Mouse (Mus musculus): ENCODE results near the gene Fer.

The Fer gene

GRCm38 (mm10) chr17:63978794-63979571, 116.1 kb downstream of the Fer start:
- no peak for DNase-seq (ENCODE audit: low spot score)

DNA sequence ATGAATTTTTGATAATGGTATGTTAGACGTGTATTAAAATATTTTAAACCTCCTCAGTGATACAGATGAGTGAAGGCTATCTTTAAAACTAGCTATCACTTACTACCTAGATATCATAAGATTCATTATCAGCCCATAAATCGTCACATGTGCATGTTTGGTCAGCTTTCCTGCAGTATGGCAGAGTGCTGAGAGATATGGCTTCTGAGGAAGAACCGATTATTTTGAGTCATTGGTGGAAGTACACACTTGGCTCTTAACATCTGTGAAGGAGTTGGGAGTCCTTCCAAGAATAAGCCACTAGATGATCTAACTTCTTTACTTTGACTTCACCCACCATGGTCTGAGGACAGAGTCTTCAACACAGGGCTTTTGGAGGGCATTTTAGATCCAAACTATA, 117.3 kb downstream of the Fer start:
- no peak for DNase-seq (ENCODE audit: low spot score)

GRCm38 (mm10) chr17:63988710-63989109, 125.8 kb downstream of the Fer start:
- no peak for DNase-seq (ENCODE audit: low spot score)

DNA sequence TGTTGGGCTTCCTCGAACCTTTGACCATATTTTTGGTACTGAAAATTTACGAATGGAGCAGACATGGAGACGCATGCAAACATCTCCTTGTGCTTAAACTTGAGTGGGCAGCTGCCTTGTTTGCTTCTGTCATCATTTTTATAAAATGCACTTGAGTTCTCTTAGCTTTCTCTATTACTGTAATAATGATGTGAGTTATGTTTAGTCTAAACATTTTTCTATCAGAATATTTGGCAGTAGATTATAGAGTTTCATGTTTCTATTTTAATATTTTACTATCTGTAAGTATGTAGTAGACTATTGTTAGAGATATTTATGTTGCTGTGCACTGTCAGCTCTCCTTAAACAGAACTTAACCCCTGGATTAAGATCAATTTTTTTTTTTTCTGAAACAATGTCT, 128.3 kb downstream of the Fer start:
- DNase-seq (ENCODE audit: low spot score): no peak

GRCm38 (mm10) chr17:63995921-63996320, 133.1 kb downstream of the Fer start:
- peak; percentile 53 for DNase-seq (ENCODE audit: low spot score)

DNA sequence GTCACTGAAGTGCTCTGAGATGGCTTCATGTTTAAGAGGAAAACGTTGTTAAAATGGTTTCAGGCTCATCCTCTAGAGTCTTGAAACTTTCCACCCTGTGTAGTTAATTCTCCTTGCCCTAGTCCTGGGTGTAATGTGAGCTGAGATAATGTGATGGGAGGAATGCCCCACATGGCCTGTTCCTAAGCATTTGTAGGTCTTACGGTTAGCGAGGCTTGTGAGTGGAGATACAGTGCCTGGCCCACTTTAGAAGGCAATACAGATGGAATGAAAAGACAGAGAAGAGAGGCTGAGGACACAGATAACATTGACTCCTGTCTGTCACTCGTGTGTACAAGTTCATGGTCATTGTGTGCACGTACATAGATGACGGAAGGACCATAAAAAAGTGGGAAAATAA, 134.8 kb downstream of the Fer start:
- DNase-seq (ENCODE audit: low spot score): no peak

GRCm38 (mm10) chr17:64003444-64003843, 140.6 kb downstream of the Fer start:
- no peak for DNase-seq (ENCODE audit: low spot score)

- DNase-seq (ENCODE audit: low spot score): no peak
Observed at GRCm38 (mm10) chr17:64005575-64006249, 142.8 kb downstream of the Fer start.

GRCm38 (mm10) chr17:64016606-64017005, 153.7 kb downstream of the Fer start:
- no peak for DNase-seq (ENCODE audit: low spot score)

- DNase-seq (ENCODE audit: low spot score): no peak
Observed at GRCm38 (mm10) chr17:64018240-64018639, 155.4 kb downstream of the Fer start.

GRCm38 (mm10) chr17:64018870-64019269, 156.0 kb downstream of the Fer start:
- DNase-seq (ENCODE audit: low spot score): no peak

DNA sequence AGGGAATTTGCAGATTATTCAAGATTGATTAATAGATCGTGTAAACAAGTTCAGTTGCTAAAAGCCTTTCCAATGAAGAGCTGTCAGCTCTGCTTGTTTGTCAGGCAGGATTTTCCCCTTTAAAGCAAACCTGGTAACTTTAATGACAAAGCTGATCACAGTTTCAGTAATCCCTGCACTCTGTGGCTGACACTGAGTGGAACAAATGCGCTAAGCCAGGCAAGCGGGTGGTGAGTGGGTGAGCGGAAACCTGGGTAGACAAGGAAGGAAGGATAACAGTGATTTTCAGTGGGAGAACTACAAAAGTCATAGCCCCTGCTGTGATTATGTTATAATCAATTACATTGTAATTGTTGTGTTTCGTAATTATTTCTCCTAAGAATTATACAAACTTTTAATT, 156.8 kb downstream of the Fer start:
- no peak for DNase-seq (ENCODE audit: low spot score)

DNA sequence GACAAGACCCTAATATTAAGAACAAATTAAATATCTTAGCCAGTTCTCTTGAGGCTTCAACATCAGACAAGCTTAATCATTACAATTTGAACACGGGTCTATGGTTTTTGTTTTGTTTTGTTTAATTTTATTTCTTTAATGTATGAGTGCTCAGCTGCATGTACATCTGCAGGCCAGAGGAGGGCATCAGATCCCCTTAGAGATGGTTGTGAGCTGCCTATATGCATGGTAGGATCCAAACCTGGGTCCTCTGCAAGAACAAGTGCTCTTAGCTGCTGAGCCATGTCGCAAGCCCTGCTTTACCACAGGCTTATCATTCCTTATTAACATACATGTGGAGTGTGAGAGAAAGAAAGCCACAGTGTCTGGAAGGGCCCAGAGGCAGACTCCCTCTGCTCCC, 163.6 kb downstream of the Fer start:
- DNase-seq (ENCODE audit: low spot score): no peak

GRCm38 (mm10) chr17:64041771-64042170, 178.9 kb downstream of the Fer start:
- no peak for DNase-seq (ENCODE audit: low spot score)

- no peak for DNase-seq (ENCODE audit: low spot score)
Observed at GRCm38 (mm10) chr17:64045326-64045725, 182.5 kb downstream of the Fer start.

- DNase-seq (ENCODE audit: low spot score): no peak
Observed at GRCm38 (mm10) chr17:64046557-64046956, 183.7 kb downstream of the Fer start.

GRCm38 (mm10) chr17:64050911-64051310, 188.0 kb downstream of the Fer start:
- no peak for DNase-seq (ENCODE audit: low spot score)

GRCm38 (mm10) chr17:64053636-64054035, 190.8 kb downstream of the Fer start:
- DNase-seq (ENCODE audit: low spot score): no peak

DNA sequence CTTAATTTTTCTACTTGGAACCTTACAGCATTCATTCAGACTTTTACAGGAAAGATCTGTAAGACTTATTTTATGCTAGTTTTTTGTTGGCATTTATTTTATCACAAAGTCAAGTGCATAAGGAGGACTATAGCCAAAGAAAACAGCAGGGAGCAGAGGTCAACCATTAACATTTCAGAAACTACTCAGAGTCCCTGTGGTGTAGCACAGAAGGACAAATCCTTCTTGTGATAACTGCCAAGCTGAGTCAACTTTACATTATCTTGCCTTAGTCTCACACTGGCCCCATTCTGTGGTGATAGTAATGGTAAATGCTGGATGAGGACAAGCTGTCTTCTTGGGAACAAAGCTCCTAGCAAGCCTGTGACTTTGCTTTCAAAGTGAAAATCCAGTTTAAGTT, 197.7 kb downstream of the Fer start:
- DNase-seq (ENCODE audit: low spot score): no peak

- DNase-seq (ENCODE audit: low spot score): no peak
Observed at GRCm38 (mm10) chr17:64065243-64065642, 202.4 kb downstream of the Fer start.

GRCm38 (mm10) chr17:64077392-64077791, 214.5 kb downstream of the Fer start:
- DNase-seq (ENCODE audit: low spot score): no peak

DNA sequence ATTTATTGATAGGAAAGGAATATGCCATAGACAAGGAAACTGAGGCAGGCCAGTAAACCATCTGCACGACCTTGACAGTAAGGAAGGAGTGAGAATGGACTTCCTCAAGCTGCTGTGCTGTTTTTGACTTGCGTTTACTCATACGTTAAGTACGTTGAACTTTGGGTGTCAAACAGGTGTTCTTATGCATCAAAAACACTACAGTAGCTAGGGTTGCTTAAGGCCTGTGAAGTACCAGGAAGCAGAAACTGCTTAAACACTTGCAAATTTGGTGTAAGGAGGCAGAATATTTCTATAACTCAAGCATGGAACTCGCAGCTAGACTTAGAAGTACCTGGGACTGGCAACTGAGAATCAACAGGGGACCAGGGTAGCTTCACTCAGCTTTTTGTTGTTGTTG, 221.9 kb downstream of the Fer start:
- DNase-seq (ENCODE audit: low spot score): no peak

GRCm38 (mm10) chr17:64085493-64085892, 222.6 kb downstream of the Fer start:
- DNase-seq (ENCODE audit: low spot score): no peak
